Mouse (Mus musculus) cerebellum, adult 2 months (tissue): ENCODE measurements around the gene Fgfr2.

Source experiments
- CTCF ChIP-seq: fragments of 200-500 bp; IDR thresholded peaks from 2 replicates; pipeline ENCODE4 v1.5.1; 2011; ENCODE audit warnings: low read depth, mild to moderate bottlenecking, control low read depth, low read length, moderate library complexity, borderline replicate concordance; ENCODE audit not compliant: insufficient read depth
- POLR2A ChIP-seq: fragments of 200-500 bp; IDR thresholded peaks from 2 replicates; pipeline ENCODE4 v1.6.1; 2011; ENCODE audit warnings: low read length, control low read depth, borderline replicate concordance; ENCODE audit not compliant: insufficient read depth

GRCm38 (mm10) chr7:132646514-132646913 lies 476.6 kb downstream of the Fgfr2 start:
- TF ChIP-seq POLR2A: no peak
- TF ChIP-seq CTCF: no peak
